Mouse (Mus musculus) layer of hippocampus, adult 2 months (tissue): ENCODE results near the gene Wscd2. TPM values are rescaled to one million over a fixed set of nuclear protein-coding genes. Genes with fewer than 3 reads are reported as not detected.

Experiments used
- DNase-seq, 2 experiments: peaks; one replicate each; pipeline ENCODE4 v3.0.0; 2022; ENCODE audit warnings: low spot score in 2 of 2
- H3K27ac ChIP-seq: fragments of 200-600 bp; 2 replicates; pipeline ENCODE4 v1.8.1; 2022
- H3K4me3 ChIP-seq: fragments of 200-600 bp; 2 replicates; pipeline ENCODE4 v1.8.1; 2022; ENCODE audit warnings: mild to moderate bottlenecking
- CTCF ChIP-seq: fragments of 200-600 bp; conservative IDR thresholded peaks from 2 replicates; pipeline ENCODE4 v1.8.1; 2022; ENCODE audit warnings: antibody characterized with exemption, mild to moderate bottlenecking, moderate library complexity
- total RNA-seq, 2 experiments: library from RNA; stranded (reverse); gene quantifications; 2 replicates each; pipeline ENCODE4 v1.2.3; 2021

Gene Wscd2
- total RNA-seq, 2 experiments from 2014 or later: 85.0 to 89.1 TPM

DNA sequence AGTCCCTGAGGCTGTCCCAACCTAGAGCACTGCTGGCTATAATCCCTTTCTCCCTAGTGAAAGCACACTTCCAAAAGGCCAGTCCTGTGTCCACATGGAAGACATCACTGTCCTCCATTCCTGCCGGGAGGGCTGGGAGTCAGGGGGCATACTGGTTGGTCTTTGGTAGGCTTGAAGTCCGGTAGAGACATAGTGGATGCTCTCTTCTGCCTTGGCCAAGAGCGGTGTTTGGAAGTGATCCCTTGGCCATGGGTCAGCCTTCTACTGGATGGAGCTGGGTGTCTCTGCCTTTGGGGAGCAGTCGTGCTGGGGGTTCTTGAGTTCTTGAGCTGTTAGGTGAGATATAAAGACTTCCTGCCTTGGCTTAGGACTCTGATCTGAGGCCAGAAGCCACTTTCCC, 1.4 kb downstream of the Wscd2 start:
- DNase-seq: no peak
- Histone ChIP-seq H3K4me3 (peak overlapping the region; percentile 83), H3K27ac (peak overlapping the region; percentile 97)
- TF ChIP-seq CTCF: no peak

DNA sequence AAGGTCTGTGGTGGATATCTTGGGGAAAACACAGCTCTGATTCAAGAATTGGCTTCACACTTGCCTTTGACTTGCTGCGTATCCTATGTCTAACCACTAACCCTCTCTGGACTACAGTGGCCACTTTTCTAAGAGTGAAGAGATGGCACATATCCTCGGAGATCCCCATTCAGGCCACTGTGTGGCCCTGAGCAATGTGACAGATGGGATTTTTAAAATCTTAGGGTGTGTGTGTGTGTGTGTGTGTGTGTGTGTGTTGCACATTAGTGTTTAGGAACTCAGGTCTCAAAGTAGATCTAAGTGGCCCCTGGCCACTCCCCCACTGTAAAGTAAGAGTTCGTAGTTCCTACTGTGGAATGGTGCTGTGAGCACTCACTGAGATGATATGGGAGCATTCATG, 1.9 kb downstream of the Wscd2 start:
- no peak for TF ChIP-seq CTCF
- DNase-seq: no peak
- H3K4me3 ChIP-seq: peak overlapping the region; percentile 83
- peak overlapping the region; percentile 97 for H3K27ac ChIP-seq

DNA sequence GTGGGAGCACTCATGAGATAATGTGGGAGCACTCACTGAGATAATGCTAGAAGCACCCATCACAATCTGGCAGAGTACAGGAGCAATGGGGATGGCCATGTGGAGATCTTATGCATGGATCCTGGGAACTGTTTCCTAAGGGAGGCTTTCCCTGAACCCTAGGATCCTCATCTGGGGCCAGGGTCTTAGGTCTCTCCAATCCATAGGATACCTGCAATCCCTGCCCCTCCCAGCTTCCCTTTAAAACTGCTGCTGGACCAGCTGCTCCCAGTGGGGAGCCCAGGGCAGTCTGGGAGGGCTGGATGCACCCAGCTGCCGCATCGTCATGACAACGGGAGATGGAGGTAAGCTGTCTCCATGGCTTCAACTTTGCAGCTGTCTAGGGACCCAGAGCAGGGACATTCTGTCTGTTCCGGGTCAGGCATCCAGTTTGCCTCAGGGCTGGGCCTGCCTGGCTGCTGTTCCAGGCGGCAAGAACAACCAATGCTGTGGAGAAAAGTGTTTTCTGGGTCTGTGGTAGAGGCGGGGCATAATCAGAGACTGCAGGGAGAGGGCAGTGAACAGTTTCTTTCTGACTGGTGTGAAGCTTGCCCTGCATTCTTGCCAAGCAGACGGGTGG, 2.4 kb downstream of the Wscd2 start:
- DNase-seq: peak in 1 of 2 experiments; percentile 40
- TF ChIP-seq CTCF: no peak
- Histone ChIP-seq H3K4me3 (peak overlapping the region; percentile 83), H3K27ac (peak overlapping the region; percentile 97)

DNA sequence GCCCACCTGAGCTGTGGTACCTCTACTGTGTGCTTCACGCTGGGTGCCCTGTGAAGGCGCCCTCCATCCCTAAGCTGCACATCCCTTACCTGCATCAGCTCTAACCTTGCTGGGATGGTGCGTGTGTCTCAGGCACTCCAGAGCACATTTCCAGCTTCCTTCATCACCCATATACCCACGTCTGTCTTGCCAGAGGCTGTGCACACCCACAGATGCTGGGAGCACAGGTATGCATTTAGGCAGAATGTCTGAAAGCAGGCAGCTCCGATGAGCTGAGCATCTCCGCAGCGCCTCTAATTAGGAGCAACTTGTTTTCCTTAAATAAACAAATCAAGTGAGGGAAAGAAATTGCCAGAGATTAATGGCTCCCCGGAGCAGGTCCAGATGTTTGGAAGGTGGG, 3.9 kb downstream of the Wscd2 start:
- no peak for DNase-seq
- Histone ChIP-seq H3K27ac (peak overlapping the region; percentile 97), H3K4me3 (peak overlapping the region; percentile 83)
- TF ChIP-seq CTCF: no peak

DNA sequence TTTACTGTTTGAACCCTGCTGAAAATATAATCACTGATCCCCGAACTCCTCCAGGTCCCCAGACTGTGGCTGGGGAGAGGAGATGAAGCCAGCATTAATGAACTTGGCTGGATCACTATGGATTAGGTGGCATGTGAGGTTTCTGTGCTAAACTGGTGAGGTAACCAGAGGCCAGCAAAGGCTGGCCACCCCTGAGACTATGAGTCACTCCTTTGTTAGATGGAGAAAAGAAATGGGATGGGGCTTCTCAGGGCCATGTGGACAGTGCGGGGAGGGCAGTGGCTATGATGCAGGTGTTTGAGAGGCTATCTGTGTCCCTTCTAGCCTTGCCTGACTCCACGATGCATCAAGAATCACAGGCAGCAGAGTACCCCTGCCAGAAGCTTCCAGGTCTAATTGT, 6.8 kb downstream of the Wscd2 start:
- peak overlapping the region; percentile 60; the same call in 1 of the 2 replicates for H3K27ac ChIP-seq
- TF ChIP-seq CTCF: no peak

DNA sequence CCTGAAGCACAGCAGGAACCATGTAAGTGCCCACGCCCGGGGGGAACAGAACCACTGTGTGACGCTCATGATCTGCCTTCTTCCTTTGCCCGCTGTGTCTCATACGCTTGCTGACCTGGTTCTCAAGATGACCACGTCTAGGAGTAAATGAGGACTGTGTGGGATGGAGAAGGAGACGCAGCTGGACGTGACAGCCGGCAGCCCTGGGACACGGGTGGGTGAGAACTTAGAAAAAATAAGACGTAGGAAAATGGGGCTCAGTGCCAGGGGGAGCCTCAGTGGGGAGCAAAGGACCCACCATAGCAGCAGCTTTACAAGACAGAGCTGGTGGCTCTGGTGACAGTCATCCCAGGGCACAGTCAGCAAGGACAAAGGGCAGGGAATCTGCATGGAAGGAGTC, 9.3 kb downstream of the Wscd2 start:
- Histone ChIP-seq H3K27ac (peak overlapping the region; percentile 53), H3K4me3 (no peak overlapping the region)
- DNase-seq: no peak
- TF ChIP-seq CTCF: no peak

More for the DNA sequence above, 6.8 kb downstream of the Wscd2 start:
- no peak overlapping the region for H3K4me3 ChIP-seq
- DNase-seq: no peak

DNA sequence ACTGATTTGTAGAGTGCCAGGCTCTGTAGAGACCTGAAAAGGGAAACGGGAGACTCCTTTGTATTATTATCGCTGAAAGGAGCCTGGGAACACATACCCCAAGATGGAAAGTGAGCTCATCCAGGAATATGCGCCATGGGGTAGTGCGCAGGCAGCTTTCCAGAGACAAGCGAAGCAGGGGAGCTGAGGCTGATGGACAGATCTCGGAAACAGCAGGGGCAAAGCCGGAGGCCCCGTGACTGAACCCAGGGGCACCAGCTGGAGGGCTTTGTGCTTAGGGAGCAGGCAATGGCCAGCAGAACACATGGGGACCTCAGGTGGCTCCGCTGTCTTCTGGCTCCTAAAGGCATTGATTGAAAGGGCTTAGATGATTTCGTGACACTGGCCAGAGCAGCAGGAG, 13.1 kb downstream of the Wscd2 start:
- DNase-seq: peak; percentile 58
- peak overlapping the region; percentile 89 for H3K27ac ChIP-seq
- no peak for TF ChIP-seq CTCF
- peak overlapping the region; percentile 39 for H3K4me3 ChIP-seq

DNA sequence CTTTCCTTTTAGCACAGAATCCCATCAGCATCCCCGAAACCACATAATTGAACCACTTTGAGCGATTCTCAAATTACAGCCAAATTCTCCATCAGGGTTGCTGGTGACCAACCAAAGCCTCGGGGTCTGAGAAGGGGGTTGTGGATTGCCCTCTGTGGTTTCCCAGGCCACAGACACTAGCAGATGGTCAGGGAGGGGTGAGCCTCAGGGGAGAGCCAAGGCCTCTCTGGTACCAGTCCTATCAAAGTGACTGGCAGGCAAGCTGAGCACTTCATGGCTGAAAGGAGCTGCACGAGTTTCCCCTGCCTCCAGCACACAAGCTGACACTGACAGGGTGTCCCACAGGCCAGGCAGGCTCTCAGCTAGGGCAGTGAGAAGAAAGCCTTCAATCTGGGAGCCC, 14.5 kb downstream of the Wscd2 start:
- no peak for TF ChIP-seq CTCF
- DNase-seq: no peak
- Histone ChIP-seq H3K4me3 (no peak overlapping the region), H3K27ac (peak overlapping the region; percentile 78)

DNA sequence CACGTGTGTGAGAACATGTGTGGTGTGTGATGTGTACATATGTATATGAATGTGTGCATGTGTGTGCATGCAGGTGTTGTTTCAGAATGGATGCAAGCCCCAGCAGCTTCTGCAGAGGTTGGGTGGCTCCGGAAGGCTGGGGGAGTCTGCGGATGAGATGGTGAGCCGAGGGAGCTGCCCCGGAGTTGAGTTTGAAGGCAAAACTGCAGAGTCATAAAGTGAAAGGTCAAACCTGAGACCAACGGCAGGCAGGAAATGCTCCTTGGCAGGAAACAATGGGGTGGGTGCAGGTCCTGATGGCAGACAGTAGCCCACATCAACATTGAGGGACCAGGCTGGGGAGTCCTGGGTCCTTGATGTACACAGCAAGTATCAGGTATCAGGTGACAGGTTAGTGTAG, 15.9 kb downstream of the Wscd2 start:
- TF ChIP-seq CTCF: no peak
- no peak overlapping the region for H3K4me3 ChIP-seq
- peak overlapping the region; percentile 78; the same call in 1 of the 2 replicates for H3K27ac ChIP-seq
- no peak for DNase-seq

DNA sequence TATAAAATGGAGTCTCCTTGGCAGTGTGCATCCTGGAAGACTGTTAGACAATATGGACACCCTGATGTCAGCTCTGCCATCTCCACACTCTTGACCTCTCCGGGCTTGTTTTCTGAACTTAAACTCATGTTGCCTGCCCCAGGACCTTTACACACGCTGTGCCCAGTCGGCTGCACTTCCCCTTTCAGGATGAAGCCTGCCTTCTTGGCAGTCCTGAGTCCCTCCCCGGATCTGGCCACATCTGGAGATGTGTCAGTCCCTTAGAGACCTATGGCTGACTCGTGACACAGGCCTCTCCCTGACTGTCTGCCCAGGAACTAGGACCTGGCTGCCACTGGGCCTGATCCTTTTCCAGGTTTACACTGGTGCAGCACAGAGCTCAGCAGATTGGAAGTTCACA, 16.6 kb downstream of the Wscd2 start:
- no peak overlapping the region for H3K27ac ChIP-seq
- no peak overlapping the region for H3K4me3 ChIP-seq
- DNase-seq: no peak
- TF ChIP-seq CTCF: no peak

DNA sequence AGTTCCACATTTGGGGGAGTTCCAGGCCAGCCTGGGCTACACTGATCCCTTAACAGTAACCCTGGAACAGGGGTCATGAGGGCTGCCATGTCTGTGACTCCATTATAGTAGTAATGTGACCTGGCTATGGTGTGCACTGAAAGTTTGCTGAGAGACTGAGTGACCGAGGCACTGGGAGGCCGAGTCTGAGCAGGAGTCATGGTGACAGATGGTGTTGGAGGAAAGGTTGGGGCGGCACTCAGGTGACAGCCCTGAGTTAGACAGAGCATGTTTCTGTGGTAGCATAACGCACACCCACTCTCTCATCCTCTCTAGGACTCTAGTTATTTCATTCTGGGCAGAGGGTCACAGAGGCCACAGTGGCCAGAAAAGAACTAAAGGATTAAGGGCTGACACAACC, 19.0 kb downstream of the Wscd2 start:
- H3K27ac ChIP-seq: no peak overlapping the region
- DNase-seq: no peak
- no peak for TF ChIP-seq CTCF

DNA sequence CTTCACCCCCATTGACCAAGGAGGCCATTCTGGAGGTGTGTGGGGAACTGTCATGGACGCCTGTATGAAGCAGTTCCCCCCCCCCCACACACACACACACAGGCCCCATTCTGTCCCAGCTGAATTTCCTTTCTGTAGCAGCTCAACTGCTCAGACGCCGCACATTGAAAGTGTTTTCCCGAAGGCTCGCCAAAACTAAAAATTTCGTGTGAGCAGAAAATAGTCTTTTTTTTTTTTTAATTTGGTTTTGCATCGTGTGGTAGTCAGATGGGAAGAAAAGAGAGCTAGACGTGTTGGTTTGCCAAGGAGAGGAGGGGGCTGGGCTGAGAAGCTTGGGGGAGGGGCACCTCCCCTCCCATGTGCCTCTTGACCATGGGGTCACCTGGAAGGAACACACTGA, 23.5 kb downstream of the Wscd2 start:
- Histone ChIP-seq H3K4me3 (no peak overlapping the region), H3K27ac (peak overlapping the region; percentile 43)
- DNase-seq: no peak
- TF ChIP-seq CTCF: no peak

More for the DNA sequence above, 19.0 kb downstream of the Wscd2 start:
- H3K4me3 ChIP-seq: no peak overlapping the region

DNA sequence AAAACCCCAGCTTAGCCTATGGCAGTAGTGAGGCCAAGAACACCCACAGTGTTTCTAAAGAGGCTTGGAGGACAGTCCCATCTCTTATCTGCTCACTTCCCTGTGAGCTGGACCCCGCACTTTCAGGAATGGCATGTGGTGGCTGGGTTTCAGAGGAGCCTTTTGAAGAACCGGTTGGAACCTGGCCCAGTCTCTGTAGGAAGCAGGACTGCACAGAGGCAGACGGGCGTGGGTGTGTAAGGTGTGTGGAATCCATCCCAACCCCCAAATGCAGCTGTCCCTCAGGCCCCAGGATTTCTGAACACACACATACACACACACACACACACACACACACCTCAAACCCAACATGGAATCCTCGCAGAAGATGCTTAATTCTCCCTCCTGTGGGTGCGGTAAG, 23.9 kb downstream of the Wscd2 start:
- no peak for TF ChIP-seq CTCF
- Histone ChIP-seq H3K27ac (peak overlapping the region; percentile 43), H3K4me3 (no peak overlapping the region)
- peak; percentile 48 to 65 for DNase-seq

DNA sequence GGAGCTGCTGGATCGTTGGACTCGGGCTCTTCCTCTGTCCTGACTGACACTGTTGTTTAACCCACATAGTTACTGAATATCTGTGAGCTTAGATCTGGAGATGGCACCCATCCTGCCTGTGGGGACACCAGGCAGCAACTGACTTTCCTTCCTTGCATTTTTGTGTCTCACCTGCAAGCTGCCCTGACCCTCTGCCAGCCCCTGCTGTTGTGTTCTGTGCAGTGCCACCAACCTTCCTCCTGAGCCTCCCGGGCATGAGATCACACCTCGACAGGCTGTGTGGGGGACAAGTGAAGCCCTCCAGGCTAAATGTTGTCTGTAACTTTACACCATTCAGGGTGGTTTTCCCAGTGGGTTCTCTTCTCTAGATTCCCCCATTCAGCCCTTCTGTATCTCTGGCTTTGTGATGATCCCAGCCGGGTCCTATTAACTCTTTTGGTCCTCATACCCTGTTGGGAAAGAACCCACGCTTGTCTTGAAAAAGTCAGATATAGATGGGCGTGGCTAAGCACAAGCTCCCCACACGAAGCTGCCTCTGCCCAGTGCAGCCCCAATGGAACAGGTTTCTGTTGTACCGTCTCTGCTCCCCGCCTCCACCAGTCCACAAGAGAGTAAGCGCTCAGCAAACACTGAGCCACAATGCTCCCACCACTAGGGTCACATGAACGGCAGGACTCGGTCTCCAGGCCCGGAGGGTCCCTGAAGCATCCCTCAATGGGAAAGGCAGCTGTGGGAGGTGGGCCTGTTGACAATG, 26.2 kb downstream of the Wscd2 start:
- DNase-seq: no peak
- no peak for TF ChIP-seq CTCF
- Histone ChIP-seq H3K27ac (peak overlapping the region; percentile 39; the same call in 1 of the 2 replicates), H3K4me3 (no peak overlapping the region; the same call in 1 of the 2 replicates)
